Mouse (Mus musculus): ENCODE data around the gene Sipa1l2. TPM values are rescaled to one million over a fixed set of nuclear protein-coding genes. Genes with fewer than 3 reads are reported as not detected.
A peak's percentile ranks its signal among the peaks of the same experiment; 100 is the strongest.

Gene Sipa1l2
- total and polyA plus RNA-seq, 2 experiments from 2014 or later = 10.1 to 52.6 TPM

DNA sequence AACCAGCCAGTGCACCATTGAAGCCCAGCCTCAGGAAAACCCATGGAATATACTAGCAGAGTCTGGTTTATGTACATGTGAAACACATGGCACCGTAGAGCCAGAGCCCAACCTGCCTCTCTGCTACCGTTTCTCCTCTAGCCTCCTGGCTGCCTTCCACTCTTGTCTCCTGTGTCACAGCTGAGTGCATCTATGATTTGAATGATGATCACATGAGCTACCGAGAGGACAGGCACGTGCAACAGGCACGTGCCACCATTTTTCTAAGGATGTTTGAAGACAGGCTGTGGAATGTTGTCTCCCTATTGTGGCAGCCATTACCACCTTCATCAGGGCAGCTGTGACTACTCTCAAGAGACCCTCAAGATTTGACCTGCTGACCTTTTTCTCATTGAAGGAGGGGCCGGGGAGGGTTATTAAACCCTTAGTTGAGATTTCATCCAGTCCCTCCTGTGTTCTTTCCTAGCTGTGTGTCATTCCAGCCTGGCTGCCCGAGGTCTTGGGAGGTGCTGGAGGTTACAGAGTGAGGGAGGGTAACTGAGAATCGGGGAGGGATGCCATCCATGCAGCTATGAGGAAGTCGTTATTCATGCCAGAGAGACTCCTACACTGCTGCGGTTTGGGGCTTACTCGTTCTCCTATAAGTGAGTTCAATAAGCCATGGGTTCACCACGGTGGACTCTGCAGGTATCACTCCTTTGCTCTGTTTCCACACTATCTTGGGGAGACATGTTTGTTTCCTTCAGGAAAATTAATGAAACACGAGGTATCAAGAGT is 181.0 kb downstream of the Sipa1l2 start:
- H3K4me3 ChIP-seq (ENCODE audit: low read depth, low read length) = no peak overlapping the region
- no peaks in the 10 kb centered on the region for H3K27me3 ChIP-seq (ENCODE audit: insufficient read depth, low read length)
- WGBS = 73% methylated on average over 13 of the region's 13 CpGs
- no peaks in the 10 kb centered on the region for H3K9me3 ChIP-seq (ENCODE audit: low read length)
- no peak overlapping the region for H3K9ac ChIP-seq (replicated peaks; ENCODE audit: low read length, poor library complexity, severe bottlenecking)
- ATAC-seq (ENCODE audit: low FRiP score) = no peak
- H3K36me3 ChIP-seq (ENCODE audit: insufficient read depth, low read length) = no peaks in the 10 kb centered on the region
- no peak overlapping the region for H3K4me2 ChIP-seq (ENCODE audit: low read depth, low read length, poor library complexity, severe bottlenecking)
- TF ChIP-seq CTCF (IDR thresholded peaks at IDR 0.05) = no peak
- no peak overlapping the region for H3K27ac ChIP-seq (ENCODE audit: low read depth, low read length)
- no peak for DNase-seq (ENCODE audit: low spot score)
- peaks cover 13% of the 10 kb centered on the region; the same call in 1 of the 2 replicates for H3K4me1 ChIP-seq (ENCODE audit: insufficient read depth, low read length)

DNA sequence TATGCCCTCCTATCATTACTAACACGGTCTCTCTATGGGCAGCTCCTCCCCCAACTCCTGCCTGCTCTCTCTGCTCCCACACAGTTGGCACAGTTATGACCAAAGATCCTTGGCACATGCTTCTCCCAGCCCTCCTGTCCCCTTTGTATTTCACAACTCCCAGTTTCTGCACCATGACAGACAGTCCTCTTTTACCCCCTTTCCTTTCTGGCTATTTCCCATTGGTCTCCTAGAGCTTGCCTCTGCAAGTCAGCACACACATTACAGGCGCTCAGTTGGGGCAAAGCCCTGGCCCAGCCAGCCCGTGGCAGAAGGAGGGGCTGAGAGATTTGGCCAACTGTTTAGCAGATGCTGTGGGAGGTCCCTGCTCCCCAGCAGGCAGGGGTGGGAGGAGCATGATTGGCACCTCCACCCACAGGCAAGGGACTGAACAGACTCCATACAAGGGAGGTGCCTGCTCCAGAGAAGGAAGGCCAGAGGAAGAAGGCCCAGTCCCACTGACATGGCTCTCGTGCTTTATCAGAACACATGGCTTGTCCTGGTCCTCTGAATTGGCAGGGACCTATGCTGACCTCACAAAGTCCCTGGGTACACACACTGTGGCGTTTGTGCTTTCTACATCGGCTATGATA is 184.0 kb downstream of the Sipa1l2 start:
- Histone ChIP-seq H3K27ac (ENCODE audit: low read depth, low read length) (no peak overlapping the region; the same call in 1 of the 2 replicates), H3K27me3 (ENCODE audit: insufficient read depth, low read length) (no peaks in the 10 kb centered on the region), H3K9ac (replicated peaks; ENCODE audit: low read length, poor library complexity, severe bottlenecking) (no peak overlapping the region), H3K4me2 (ENCODE audit: low read depth, low read length, poor library complexity, severe bottlenecking) (no peak overlapping the region), H3K36me3 (ENCODE audit: insufficient read depth, low read length) (no peaks in the 10 kb centered on the region), H3K4me1 (ENCODE audit: insufficient read depth, low read length) (peaks cover 13% of the 10 kb centered on the region; the same call in 1 of the 2 replicates), H3K4me3 (ENCODE audit: low read depth, low read length) (no peak overlapping the region), H3K9me3 (ENCODE audit: low read length) (no peaks in the 10 kb centered on the region)
- no peak for TF ChIP-seq CTCF (IDR thresholded peaks at IDR 0.05)
- WGBS = 28% methylated on average over 6 of the region's 6 CpGs
- ATAC-seq (ENCODE audit: low FRiP score) (peak; percentile 74), DNase-seq (ENCODE audit: low spot score) (peak; percentile 90)

- Histone ChIP-seq H3K9me3 (ENCODE audit: low read length) (no peaks in the 10 kb centered on the region), H3K36me3 (ENCODE audit: insufficient read depth, low read length) (no peaks in the 10 kb centered on the region), H3K4me2 (ENCODE audit: low read depth, low read length, poor library complexity, severe bottlenecking) (no peak overlapping the region), H3K4me1 (ENCODE audit: insufficient read depth, low read length) (peaks cover 11% of the 10 kb centered on the region; the same call in 1 of the 2 replicates), H3K27ac (ENCODE audit: low read depth, low read length) (no peak overlapping the region), H3K9ac (replicated peaks; ENCODE audit: low read length, poor library complexity, severe bottlenecking) (no peak overlapping the region), H3K27me3 (ENCODE audit: insufficient read depth, low read length) (no peaks in the 10 kb centered on the region), H3K4me3 (ENCODE audit: low read depth, low read length) (no peak overlapping the region)
- ATAC-seq (ENCODE audit: low FRiP score) (no peak), DNase-seq (ENCODE audit: low spot score) (no peak)
- WGBS = 94% methylated on average over 4 of the region's 4 CpGs
- TF ChIP-seq CTCF (IDR thresholded peaks at IDR 0.05) = no peak
These were observed 184.9 kb downstream of the Sipa1l2 start for GRCm38 (mm10) chr8:125384551-125385183.

- DNase-seq (ENCODE audit: low spot score) (no peak), ATAC-seq (ENCODE audit: low FRiP score) (no peak)
- no peak for TF ChIP-seq CTCF (IDR thresholded peaks at IDR 0.05)
- peaks cover 11% of the 10 kb centered on the region; the same call in 1 of the 2 replicates for H3K4me1 ChIP-seq (ENCODE audit: insufficient read depth, low read length)
- no peaks in the 10 kb centered on the region for H3K36me3 ChIP-seq (ENCODE audit: insufficient read depth, low read length)
- H3K27me3 ChIP-seq (ENCODE audit: insufficient read depth, low read length) = no peaks in the 10 kb centered on the region
- H3K27ac ChIP-seq (ENCODE audit: low read depth, low read length) = no peak overlapping the region
- 72% methylated on average over 3 of the region's 3 CpGs for WGBS
- no peak overlapping the region for H3K4me2 ChIP-seq (ENCODE audit: low read depth, low read length, poor library complexity, severe bottlenecking)
- no peak overlapping the region for H3K4me3 ChIP-seq (ENCODE audit: low read depth, low read length)
- no peaks in the 10 kb centered on the region for H3K9me3 ChIP-seq (ENCODE audit: low read length)
- no peak overlapping the region for H3K9ac ChIP-seq (replicated peaks; ENCODE audit: low read length, poor library complexity, severe bottlenecking)
These were observed 187.9 kb downstream of the Sipa1l2 start for GRCm38 (mm10) chr8:125381674-125382073.

DNA sequence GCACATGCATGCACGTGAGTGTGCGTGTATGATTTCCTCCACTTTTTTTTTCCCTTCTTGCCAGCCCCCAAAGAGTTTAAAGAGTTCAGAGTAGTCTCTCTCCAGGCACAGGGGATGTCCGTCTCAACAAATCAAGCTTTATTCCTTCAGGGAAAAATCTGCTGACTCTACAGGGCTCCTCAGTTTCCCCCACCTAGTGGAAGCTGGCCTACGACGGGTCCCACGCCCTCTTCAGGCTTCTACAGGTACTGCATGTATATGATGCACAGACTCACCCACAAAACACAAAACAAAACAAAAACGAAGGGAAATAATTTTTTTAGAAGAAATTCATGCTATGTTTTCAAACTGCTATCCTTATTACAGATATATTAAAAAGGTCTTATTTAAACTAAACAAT is 189.7 kb downstream of the Sipa1l2 start:
- Histone ChIP-seq H3K9me3 (ENCODE audit: low read length) (no peaks in the 10 kb centered on the region), H3K36me3 (ENCODE audit: insufficient read depth, low read length) (no peaks in the 10 kb centered on the region), H3K9ac (replicated peaks; ENCODE audit: low read length, poor library complexity, severe bottlenecking) (no peak overlapping the region), H3K4me1 (ENCODE audit: insufficient read depth, low read length) (no peaks in the 10 kb centered on the region), H3K27me3 (ENCODE audit: insufficient read depth, low read length) (no peaks in the 10 kb centered on the region), H3K4me2 (ENCODE audit: low read depth, low read length, poor library complexity, severe bottlenecking) (no peak overlapping the region), H3K4me3 (ENCODE audit: low read depth, low read length) (no peak overlapping the region), H3K27ac (ENCODE audit: low read depth, low read length) (no peak overlapping the region)
- peak; percentile 32 for TF ChIP-seq CTCF (IDR thresholded peaks at IDR 0.05)
- no peak for ATAC-seq (ENCODE audit: low FRiP score)
- 68% methylated on average over 7 of the region's 7 CpGs for WGBS
- no peak for DNase-seq (ENCODE audit: low spot score)

- H3K27ac ChIP-seq (ENCODE audit: low read depth, low read length) = no peak overlapping the region
- DNase-seq (ENCODE audit: low spot score) (no peak), ATAC-seq (ENCODE audit: low FRiP score) (no peak)
- WGBS = 67% methylated on average over 10 of the region's 10 CpGs
- no peak overlapping the region for H3K4me3 ChIP-seq (ENCODE audit: low read depth, low read length)
- no peak overlapping the region for H3K9ac ChIP-seq (replicated peaks; ENCODE audit: low read length, poor library complexity, severe bottlenecking)
- no peak overlapping the region for H3K4me2 ChIP-seq (ENCODE audit: low read depth, low read length, poor library complexity, severe bottlenecking)
- H3K4me1 ChIP-seq (ENCODE audit: insufficient read depth, low read length) = no peaks in the 10 kb centered on the region
- no peaks in the 10 kb centered on the region for H3K27me3 ChIP-seq (ENCODE audit: insufficient read depth, low read length)
- no peaks in the 10 kb centered on the region for H3K36me3 ChIP-seq (ENCODE audit: insufficient read depth, low read length)
- no peaks in the 10 kb centered on the region for H3K9me3 ChIP-seq (ENCODE audit: low read length)
- TF ChIP-seq CTCF (IDR thresholded peaks at IDR 0.05) = no peak
These were observed 190.5 kb downstream of the Sipa1l2 start for GRCm38 (mm10) chr8:125379156-125379555.

Measured in midbrain, postnatal 0 days (tissue).